Mouse (Mus musculus): Measurements from ENCODE around the gene Edf1.
A peak's percentile ranks its signal among the peaks of the same experiment; 100 is the strongest.

- TF ChIP-seq CTCF (IDR thresholded peaks at IDR 0.05; ENCODE audit: extremely low read depth, insufficient read depth, low read length) (peak; percentile 64), POLR2A (IDR thresholded peaks at IDR 0.05; ENCODE audit: extremely low read depth, insufficient read depth, low read length) (no peak)
These were observed 22.3 kb downstream of the Edf1 start for GRCm38 (mm10) chr2:25579737-25580460.

Data from cortical plate, adult 2 months (tissue).